ENCODE assay signal across 28 mouse cellular contexts in genomic region chr11:63988031-63988665, GRCm38 (mm10).
DNase-seq lines count a peak whose midpoint lies in the region; ATAC-seq and TF ChIP-seq lines count a peak whose summit lies in the region.
"Had no signal": no experiment of that assay in that cellular context is flagged by ENCODE, and none has a peak within 500 bp of the region (broad histone marks: within the 10 kb centered on the region; RNA-seq: fewer than 3 reads in every experiment).

No protein-coding gene starts in this region.

- no peak overlapping the region for H3K4me3 ChIP-seq in heart, embryonic 13.5 days
- no peak overlapping the region for H3K4me3 ChIP-seq in liver, adult 2 months (ENCODE audit: insufficient read depth, low read depth, low read length)
- no peak overlapping the region for H3K4me3 ChIP-seq in liver, embryonic 15.5 days (replicated peaks)
- no peak overlapping the region for H3K4me3 ChIP-seq in liver, postnatal 0 days (ENCODE audit: low read depth, low read length)
- H3K4me3 ChIP-seq: embryonic facial prominence, embryonic 13.5 days; forebrain, embryonic 10.5 days; forebrain, embryonic 15.5 days; gastrocnemius, adult 2 months; limb, embryonic 10.5 days; limb, embryonic 15.5 days; midbrain, embryonic 10.5 days; midbrain, embryonic 15.5 days; neural tube, embryonic 15.5 days had no signal

- 60% methylated on average over 3 of the region's 3 CpGs for WGBS in heart, embryonic 13.5 days
- 20% methylated on average over 3 of the region's 3 CpGs for WGBS in liver, adult 2 months
- 70% methylated on average over 3 of the region's 3 CpGs for WGBS in liver, embryonic 15.5 days (ENCODE audit: insufficient replicate concordance)
- 53% methylated on average over 3 of the region's 3 CpGs for WGBS in liver, postnatal 0 days (ENCODE audit: insufficient replicate concordance)

- H3K9ac ChIP-seq in heart, embryonic 13.5 days = no peak overlapping the region
- H3K9ac ChIP-seq in liver, adult 2 months (ENCODE audit: low read depth, low read length) = no peak overlapping the region
- H3K9ac ChIP-seq in liver, embryonic 15.5 days = no peak overlapping the region
- no peak overlapping the region for H3K9ac ChIP-seq in liver, postnatal 0 days (replicated peaks)
- H3K9ac ChIP-seq: embryonic facial prominence, embryonic 13.5 days; forebrain, embryonic 15.5 days; limb, embryonic 15.5 days; lung, embryonic 14.5 days; midbrain, embryonic 15.5 days; neural tube, embryonic 15.5 days had no signal

- TF ChIP-seq POLR2A in liver, adult 2 months (IDR thresholded peaks at IDR 0.05; ENCODE audit: extremely low read depth, insufficient read depth, low read length) = no peak

- no peak for TF ChIP-seq EP300 in liver, postnatal 0 days (IDR thresholded peaks at IDR 0.05; ENCODE audit: low read depth)

- H3K36me3 ChIP-seq in heart, embryonic 13.5 days = no peaks in the 10 kb centered on the region
- H3K36me3 ChIP-seq in liver, adult 2 months (ENCODE audit: control insufficient read depth, insufficient read depth, low read length) = no peaks in the 10 kb centered on the region
- no peaks in the 10 kb centered on the region for H3K36me3 ChIP-seq in liver, embryonic 15.5 days (replicated peaks)
- H3K36me3 ChIP-seq in liver, postnatal 0 days (replicated peaks; ENCODE audit: insufficient read depth, low read length) = no peaks in the 10 kb centered on the region
- H3K36me3 ChIP-seq: forebrain, embryonic 15.5 days; limb, embryonic 15.5 days; midbrain, embryonic 15.5 days; neural tube, embryonic 15.5 days had no signal

- H3K79me2 ChIP-seq in liver, adult 2 months (ENCODE audit: control insufficient read depth, insufficient read depth, low read length) = no peaks in the 10 kb centered on the region

- no peak for ATAC-seq in heart, embryonic 13.5 days (ENCODE audit: extremely low read depth, insufficient number of reproducible peaks, low FRiP score, low TSS enrichment)
- peak; percentile 31; the same call in 1 of the 2 replicates for ATAC-seq in liver, embryonic 15.5 days (ENCODE audit: insufficient read depth)
- ATAC-seq in liver, postnatal 0 days = peak; percentile 76
- ATAC-seq: forebrain, embryonic 15.5 days; hindbrain, embryonic 16.5 days; midbrain, embryonic 15.5 days had no signal

- H3K9me3 ChIP-seq in heart, embryonic 13.5 days = no peaks in the 10 kb centered on the region
- H3K9me3 ChIP-seq in liver, embryonic 15.5 days (replicated peaks) = no peaks in the 10 kb centered on the region
- no peaks in the 10 kb centered on the region for H3K9me3 ChIP-seq in liver, postnatal 0 days (ENCODE audit: low read length)
- H3K9me3 ChIP-seq: embryonic facial prominence, embryonic 13.5 days; forebrain, embryonic 10.5 days; forebrain, embryonic 15.5 days; limb, embryonic 10.5 days; limb, embryonic 15.5 days; midbrain, embryonic 10.5 days; midbrain, embryonic 15.5 days; neural tube, embryonic 15.5 days had no signal

- H3K27ac ChIP-seq in heart, embryonic 13.5 days (replicated peaks) = peak overlapping the region; percentile 59
- peak overlapping the region; percentile 60 for H3K27ac ChIP-seq in liver, adult 2 months (replicated peaks; ENCODE audit: insufficient read depth, low read depth, low read length)
- H3K27ac ChIP-seq in liver, embryonic 15.5 days (replicated peaks) = no peak overlapping the region
- H3K27ac ChIP-seq in liver, postnatal 0 days (ENCODE audit: low read depth) = peak overlapping the region; percentile 56
- H3K27ac ChIP-seq: embryonic facial prominence, embryonic 13.5 days; forebrain, embryonic 10.5 days; forebrain, embryonic 15.5 days; gastrocnemius, adult 2 months; limb, embryonic 10.5 days; limb, embryonic 15.5 days; midbrain, embryonic 10.5 days; midbrain, embryonic 15.5 days; neural tube, embryonic 15.5 days; stomach, postnatal 0 days had no signal

- no peak for TF ChIP-seq CTCF in liver, adult 2 months (IDR thresholded peaks at IDR 0.05; ENCODE audit: low read depth, low read length)
- TF ChIP-seq CTCF in liver, postnatal 0 days (IDR thresholded peaks at IDR 0.05; ENCODE audit: low read depth) = no peak

- no peak for DNase-seq in heart, adult 9 months (ENCODE audit: low spot score in 2 of 2)
- peak; percentile 64 for DNase-seq in liver, adult 2 months (ENCODE audit: extremely low read depth, low read depth, low spot score)
- no peak for DNase-seq in liver
- no peak for DNase-seq in liver, postnatal 0 days
- DNase-seq: adrenal gland, adult 2 months; adrenal gland, postnatal 36 days; B cell, adult 2 months; cerebellum, adult 18-20 months; gastrocnemius, postnatal 36 days; kidney, adult 18-20 months; layer of hippocampus, adult 9-11 months; lung, embryonic 14.5 days; retina, postnatal 1 day; right cerebral cortex, postnatal 25 days; thymus, adult 18-20 months had no signal

- peaks cover 15% of the 10 kb centered on the region for H3K4me1 ChIP-seq in heart, embryonic 13.5 days
- peaks cover 8% of the 10 kb centered on the region for H3K4me1 ChIP-seq in liver, adult 2 months (ENCODE audit: control insufficient read depth, insufficient read depth, low read length)
- H3K4me1 ChIP-seq in liver, embryonic 15.5 days (replicated peaks) = peaks cover 9% of the 10 kb centered on the region; the same call in 1 of the 2 replicates
- H3K4me1 ChIP-seq in liver, postnatal 0 days (ENCODE audit: insufficient read depth) = peaks cover 3% of the 10 kb centered on the region; the same call in 1 of the 2 replicates
- H3K4me1 ChIP-seq: embryonic facial prominence, embryonic 13.5 days; limb, embryonic 15.5 days; midbrain, embryonic 15.5 days had no signal

- H3K27me3 ChIP-seq in heart, embryonic 13.5 days (replicated peaks) = no peaks in the 10 kb centered on the region
- no peaks in the 10 kb centered on the region for H3K27me3 ChIP-seq in liver, adult 2 months (ENCODE audit: control insufficient read depth, insufficient read depth, low read length)
- H3K27me3 ChIP-seq in liver, embryonic 15.5 days = no peaks in the 10 kb centered on the region
- no peaks in the 10 kb centered on the region for H3K27me3 ChIP-seq in liver, postnatal 0 days (ENCODE audit: insufficient read depth, low read length)
- H3K27me3 ChIP-seq: embryonic facial prominence, embryonic 13.5 days; forebrain, embryonic 15.5 days; limb, embryonic 15.5 days; midbrain, embryonic 15.5 days; neural tube, embryonic 15.5 days had no signal

- H3K4me2 ChIP-seq in heart, embryonic 13.5 days = no peak overlapping the region
- no peak overlapping the region for H3K4me2 ChIP-seq in liver, embryonic 15.5 days
- H3K4me2 ChIP-seq in liver, postnatal 0 days (ENCODE audit: low read depth, low read length) = no peak overlapping the region
- H3K4me2 ChIP-seq: embryonic facial prominence, embryonic 13.5 days; forebrain, embryonic 15.5 days; limb, embryonic 15.5 days; lung, embryonic 14.5 days; midbrain, embryonic 15.5 days; neural tube, embryonic 15.5 days had no signal
